Comparison of ENCODE assay signal across 8 mouse cellular contexts in the genomic region with DNA sequence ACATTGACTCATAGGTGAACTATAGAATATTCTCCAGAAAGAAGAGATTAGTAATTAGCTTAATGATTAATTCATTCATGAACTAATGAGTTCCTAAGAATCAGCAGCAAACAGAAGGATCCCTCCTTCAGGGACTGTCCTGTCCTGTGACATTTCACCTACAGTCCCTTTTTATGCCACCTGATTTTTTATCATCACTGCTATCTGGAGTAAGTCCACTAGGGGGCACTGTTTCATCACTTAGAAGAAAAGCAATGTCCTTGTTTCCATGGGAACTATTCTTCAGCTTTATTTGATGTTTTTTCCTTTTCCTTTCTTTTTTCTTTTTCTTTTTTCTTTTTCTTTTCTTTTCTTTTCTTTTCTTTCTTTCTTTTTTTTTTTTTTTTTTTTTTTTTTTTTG.
DNase-seq lines count a peak whose midpoint lies in the region; ATAC-seq and TF ChIP-seq lines count a peak whose summit lies in the region.

No protein-coding gene starts in this region.

- no peaks in the 10 kb centered on the region for H3K4me1 ChIP-seq in forebrain, embryonic 13.5 days
- H3K4me1 ChIP-seq in forebrain, embryonic 11.5 days (replicated peaks; ENCODE audit: control insufficient read depth, insufficient read depth, low read length): no peaks in the 10 kb centered on the region
- no peaks in the 10 kb centered on the region for H3K4me1 ChIP-seq in midbrain, postnatal 0 days (ENCODE audit: insufficient read depth, low read length)
- no peaks in the 10 kb centered on the region for H3K4me1 ChIP-seq in midbrain, embryonic 16.5 days (ENCODE audit: control insufficient read depth, insufficient read depth, low read length)
- H3K4me1 ChIP-seq in embryonic facial prominence, embryonic 11.5 days (ENCODE audit: control insufficient read depth, insufficient read depth, low read length): no peaks in the 10 kb centered on the region

- no peak overlapping the region for H3K27ac ChIP-seq in forebrain, embryonic 13.5 days
- H3K27ac ChIP-seq in forebrain, embryonic 11.5 days (ENCODE audit: low read depth, low read length): no peak overlapping the region
- H3K27ac ChIP-seq in midbrain, postnatal 0 days (ENCODE audit: low read depth, low read length): no peak overlapping the region
- H3K27ac ChIP-seq in midbrain, embryonic 16.5 days (ENCODE audit: low read length): no peak overlapping the region
- no peak overlapping the region for H3K27ac ChIP-seq in embryonic facial prominence, embryonic 11.5 days (replicated peaks; ENCODE audit: low read depth, low read length)

- TF ChIP-seq CTCF in midbrain, postnatal 0 days (IDR thresholded peaks at IDR 0.05): peak; percentile 96

- H3K9ac ChIP-seq in forebrain, embryonic 13.5 days: no peak overlapping the region
- no peak overlapping the region for H3K9ac ChIP-seq in forebrain, embryonic 11.5 days (ENCODE audit: low read length)
- H3K9ac ChIP-seq in midbrain, postnatal 0 days (replicated peaks; ENCODE audit: low read length, poor library complexity, severe bottlenecking): no peak overlapping the region
- no peak overlapping the region for H3K9ac ChIP-seq in midbrain, embryonic 16.5 days (ENCODE audit: low read depth, low read length)
- H3K9ac ChIP-seq in embryonic facial prominence, embryonic 11.5 days (replicated peaks; ENCODE audit: low read length): no peak overlapping the region

- DNase-seq in forebrain, embryonic 11.5 days (ENCODE audit: low spot score): no peak
- peak; percentile 72 for DNase-seq in midbrain, postnatal 0 days (ENCODE audit: low spot score)
- peak; percentile 82 for DNase-seq in ZHBTc4 (ENCODE audit: low read depth, low spot score)
- DNase-seq in embryonic facial prominence, embryonic 11.5 days (ENCODE audit: low spot score): peak; percentile 88
- DNase-seq in layer of hippocampus, adult 9-11 months: peak; percentile 42
- peak; percentile 21 for DNase-seq in right cerebral cortex, postnatal 4 days

- no peaks in the 10 kb centered on the region for H3K36me3 ChIP-seq in forebrain, embryonic 13.5 days (ENCODE audit: poor library complexity, severe bottlenecking)
- H3K36me3 ChIP-seq in forebrain, embryonic 11.5 days (ENCODE audit: control insufficient read depth, insufficient read depth, low read length): no peaks in the 10 kb centered on the region
- no peaks in the 10 kb centered on the region for H3K36me3 ChIP-seq in midbrain, postnatal 0 days (ENCODE audit: insufficient read depth, low read length)
- H3K36me3 ChIP-seq in midbrain, embryonic 16.5 days (ENCODE audit: control insufficient read depth, insufficient read depth, low read length): no peaks in the 10 kb centered on the region
- no peaks in the 10 kb centered on the region for H3K36me3 ChIP-seq in embryonic facial prominence, embryonic 11.5 days (replicated peaks; ENCODE audit: control insufficient read depth, insufficient read depth, low read depth, low read length)

- H3K4me3 ChIP-seq in forebrain, embryonic 13.5 days: no peak overlapping the region
- no peak overlapping the region for H3K4me3 ChIP-seq in forebrain, embryonic 11.5 days (ENCODE audit: low read depth, low read length)
- no peak overlapping the region for H3K4me3 ChIP-seq in midbrain, postnatal 0 days (ENCODE audit: low read depth, low read length)
- no peak overlapping the region for H3K4me3 ChIP-seq in midbrain, embryonic 16.5 days (ENCODE audit: low read depth, low read length)
- H3K4me3 ChIP-seq in embryonic facial prominence, embryonic 11.5 days (ENCODE audit: low read depth, low read length): no peak overlapping the region

- no peak overlapping the region for H3K4me2 ChIP-seq in forebrain, embryonic 13.5 days
- no peak overlapping the region for H3K4me2 ChIP-seq in forebrain, embryonic 11.5 days (ENCODE audit: low read depth, low read length, severe bottlenecking)
- no peak overlapping the region for H3K4me2 ChIP-seq in midbrain, postnatal 0 days (ENCODE audit: low read depth, low read length, poor library complexity, severe bottlenecking)
- H3K4me2 ChIP-seq in midbrain, embryonic 16.5 days (ENCODE audit: low read length): no peak overlapping the region
- no peak overlapping the region for H3K4me2 ChIP-seq in embryonic facial prominence, embryonic 11.5 days (ENCODE audit: low read depth, low read length)

- H3K27me3 ChIP-seq in forebrain, embryonic 13.5 days: no peaks in the 10 kb centered on the region
- no peaks in the 10 kb centered on the region for H3K27me3 ChIP-seq in forebrain, embryonic 11.5 days (ENCODE audit: control insufficient read depth, insufficient read depth, low read length)
- no peaks in the 10 kb centered on the region for H3K27me3 ChIP-seq in midbrain, postnatal 0 days (ENCODE audit: insufficient read depth, low read length)
- H3K27me3 ChIP-seq in midbrain, embryonic 16.5 days (ENCODE audit: control insufficient read depth, insufficient read depth, low read depth, low read length): no peaks in the 10 kb centered on the region
- no peaks in the 10 kb centered on the region for H3K27me3 ChIP-seq in embryonic facial prominence, embryonic 11.5 days (ENCODE audit: control insufficient read depth, insufficient read depth, low read length)

- ATAC-seq in forebrain, embryonic 13.5 days: peak; percentile 38; the same call in 1 of the 2 replicates
- no peak for ATAC-seq in forebrain, embryonic 11.5 days (replicated peaks; ENCODE audit: low FRiP score)
- no peak for ATAC-seq in midbrain, postnatal 0 days (ENCODE audit: low FRiP score)
- no peak for ATAC-seq in midbrain, embryonic 16.5 days
- no peak for ATAC-seq in embryonic facial prominence, embryonic 11.5 days (replicated peaks; ENCODE audit: insufficient number of reproducible peaks, low FRiP score, low TSS enrichment, low read depth)

- no peaks in the 10 kb centered on the region for H3K9me3 ChIP-seq in forebrain, embryonic 13.5 days (replicated peaks)
- H3K9me3 ChIP-seq in forebrain, embryonic 11.5 days (ENCODE audit: control insufficient read depth, low read length): no peaks in the 10 kb centered on the region
- no peaks in the 10 kb centered on the region for H3K9me3 ChIP-seq in midbrain, postnatal 0 days (ENCODE audit: low read length)
- no peaks in the 10 kb centered on the region for H3K9me3 ChIP-seq in midbrain, embryonic 16.5 days (replicated peaks; ENCODE audit: control insufficient read depth, low read length, poor library complexity, severe bottlenecking)
- no peaks in the 10 kb centered on the region for H3K9me3 ChIP-seq in embryonic facial prominence, embryonic 11.5 days (replicated peaks; ENCODE audit: control insufficient read depth, low read length)
